Mouse (Mus musculus): ENCODE measurements around the gene Ybx2. TPM values are rescaled to one million over a fixed set of nuclear protein-coding genes. Genes with fewer than 3 reads are reported as not detected.
"Not testable (repeated sequence)": the region's sequence is repeated elsewhere in the genome, so short reads cannot be mapped to it uniquely, and the experiment has no call there.

The Ybx2 gene
- total RNA-seq, 2 experiments from 2014 or later: 14.4 to 21.8 TPM

- intact Hi-C loops (cut with DNase I): loop anchor here (1.0 to 10.0 kb wide), 2 partner anchors 10 to 809 kb away; no protein-coding TSS in a partner anchor
- DNase-seq: peak; percentile 90 to 94
Measured at GRCm38 (mm10) chr11:69913554-69914371, 21.8 kb upstream of the Ybx2 start, which contains the start of gene Gps2. TSS of gene Gps2 (plus strand) at chr11:69913888.

- intact Hi-C loops (cut with DNase I): loop anchor here (10.0 kb wide), 1 partner anchor 810 kb away; no protein-coding TSS in a partner anchor
- DNase-seq: no peak
Measured at GRCm38 (mm10) chr11:69914372-69914764, 21.2 kb upstream of the Ybx2 start.

- intact Hi-C loops (cut with DNase I): loop anchor here (10.0 kb wide), 1 partner anchor 810 kb away; no protein-coding TSS in a partner anchor
- DNase-seq: no peak
Measured at GRCm38 (mm10) chr11:69914917-69915430, 20.6 kb upstream of the Ybx2 start.

DNA sequence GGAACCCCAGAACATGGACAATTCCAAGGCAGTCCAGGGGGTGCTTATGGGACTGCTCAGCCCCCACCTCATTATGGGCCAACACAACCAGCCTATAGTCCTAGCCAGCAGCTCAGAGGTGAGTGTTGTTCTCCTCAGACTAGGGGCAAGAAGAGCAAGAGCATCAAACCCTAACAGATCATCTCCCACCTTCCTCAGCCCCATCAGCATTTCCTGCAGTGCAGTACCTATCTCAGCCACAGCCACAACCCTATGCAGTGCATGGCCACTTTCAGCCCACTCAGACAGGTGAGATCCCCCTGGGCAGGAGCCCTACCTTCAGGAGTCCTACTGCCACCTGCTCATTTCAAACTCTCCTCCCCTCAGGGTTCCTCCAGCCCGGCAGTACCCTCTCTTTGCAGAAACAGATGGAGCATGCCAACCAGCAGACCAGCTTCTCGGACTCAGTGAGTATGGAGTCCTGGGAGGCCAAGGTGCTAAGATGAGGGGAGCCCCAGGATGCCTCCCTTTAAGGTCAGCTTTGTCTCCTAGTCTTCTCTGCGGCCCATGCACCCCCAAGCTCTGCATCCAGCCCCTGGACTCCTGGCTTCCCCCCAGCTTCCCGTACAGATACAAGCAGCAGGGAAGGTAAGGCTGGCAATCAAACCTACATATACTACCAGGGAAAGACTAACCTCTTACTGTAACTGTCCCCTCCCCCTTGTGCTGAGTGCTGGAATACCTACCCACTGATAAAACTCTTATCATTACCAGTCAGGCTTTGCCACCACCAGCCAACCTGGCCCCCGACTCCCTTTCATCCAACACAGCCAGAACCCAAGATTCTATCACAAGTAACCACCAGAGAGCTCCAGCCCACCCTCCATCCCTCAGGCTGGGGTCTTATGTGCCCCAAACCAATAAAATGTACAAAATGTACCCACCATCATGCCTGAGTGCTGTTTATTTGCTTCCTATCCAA is 19.6 kb upstream of the Ybx2 start:
- intact Hi-C loops (cut with DNase I): loop anchor here (10.0 kb wide), 1 partner anchor 811 kb away; no protein-coding TSS in a partner anchor
- DNase-seq: no peak

GRCm38 (mm10) chr11:69916652-69917378 is 18.8 kb upstream of the Ybx2 start:
- not testable (repeated sequence) for DNase-seq

DNA sequence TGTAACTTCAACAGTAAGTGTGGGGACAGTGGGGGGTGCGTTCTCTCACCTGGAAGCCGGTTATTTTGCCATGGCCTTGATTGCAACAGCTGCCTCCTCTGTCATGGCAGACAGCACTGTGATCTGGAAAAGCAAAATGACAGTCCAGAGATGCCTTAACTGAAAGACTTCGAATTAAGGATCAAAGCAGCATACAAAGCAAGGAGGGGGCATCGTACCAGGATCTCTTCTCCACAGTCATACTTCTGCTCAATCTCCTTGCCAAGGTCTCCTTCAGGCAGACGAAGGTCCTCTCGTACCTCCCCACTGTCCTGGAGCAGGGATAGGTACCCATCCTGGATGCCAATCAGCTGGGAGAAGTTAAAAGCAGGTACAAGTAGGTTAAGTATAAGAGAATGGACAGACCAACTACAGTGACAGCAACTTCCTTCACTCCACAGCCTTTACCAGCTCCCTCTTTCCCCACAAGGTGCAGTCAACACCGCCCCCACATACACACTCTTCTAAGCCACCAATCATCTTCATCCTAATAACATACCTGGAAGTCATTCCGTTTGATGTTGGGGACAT is 18.1 kb upstream of the Ybx2 start:
- DNase-seq: no peak
- intact Hi-C loops (cut with DNase I): loop anchor here (10.0 kb wide), 1 partner anchor 813 kb away; no protein-coding TSS in a partner anchor

More at GRCm38 (mm10) chr11:69916652-69917378, 18.8 kb upstream of the Ybx2 start:
- intact Hi-C loops (cut with DNase I): loop anchor here (10.0 kb wide), 1 partner anchor 812 kb away; no protein-coding TSS in a partner anchor

DNA sequence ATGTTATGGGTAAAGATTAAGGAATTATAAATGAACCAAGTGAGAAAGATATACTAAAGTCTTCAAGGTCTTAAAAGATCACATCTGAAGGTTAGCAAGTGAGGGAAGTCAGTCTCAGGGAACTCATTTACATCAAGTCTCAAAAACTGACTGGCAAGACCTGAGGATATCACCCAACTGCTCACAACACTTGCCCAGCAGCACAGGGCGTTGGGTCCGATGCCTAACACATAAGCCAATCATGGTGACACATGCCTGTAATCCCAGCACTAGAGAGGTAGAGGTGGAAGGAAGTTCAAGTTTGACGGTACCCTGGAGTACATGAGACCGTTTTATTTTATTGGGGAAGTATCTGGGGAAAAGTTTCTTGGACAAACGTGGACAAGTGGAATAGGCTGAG is 17.5 kb upstream of the Ybx2 start:
- no peak for DNase-seq
- intact Hi-C loops (cut with DNase I): loop anchor here (10.0 kb wide), 1 partner anchor 813 kb away; no protein-coding TSS in a partner anchor

DNA sequence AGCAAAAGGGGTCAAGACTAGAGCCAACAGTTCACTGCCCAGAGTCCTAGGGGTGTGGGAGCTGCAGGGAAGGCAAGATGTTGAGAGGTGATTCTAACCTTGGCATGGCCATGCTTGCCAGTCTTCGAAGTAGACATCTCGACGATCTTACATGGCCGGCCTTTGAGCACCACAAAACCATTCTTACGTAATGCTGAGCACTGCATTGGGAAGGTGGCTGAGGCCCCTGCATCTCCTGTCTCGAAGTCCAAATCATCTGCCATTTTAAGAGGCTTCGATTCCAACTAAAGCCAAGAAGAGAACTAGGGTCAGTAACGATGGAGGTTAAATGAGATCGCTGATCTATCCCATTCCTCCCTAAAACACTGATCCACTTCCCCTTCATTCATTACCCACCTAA is 16.5 kb upstream of the Ybx2 start:
- no peak for DNase-seq
- intact Hi-C loops (cut with DNase I): loop anchor here (10.0 kb wide), 1 partner anchor 814 kb away; no protein-coding TSS in a partner anchor

DNA sequence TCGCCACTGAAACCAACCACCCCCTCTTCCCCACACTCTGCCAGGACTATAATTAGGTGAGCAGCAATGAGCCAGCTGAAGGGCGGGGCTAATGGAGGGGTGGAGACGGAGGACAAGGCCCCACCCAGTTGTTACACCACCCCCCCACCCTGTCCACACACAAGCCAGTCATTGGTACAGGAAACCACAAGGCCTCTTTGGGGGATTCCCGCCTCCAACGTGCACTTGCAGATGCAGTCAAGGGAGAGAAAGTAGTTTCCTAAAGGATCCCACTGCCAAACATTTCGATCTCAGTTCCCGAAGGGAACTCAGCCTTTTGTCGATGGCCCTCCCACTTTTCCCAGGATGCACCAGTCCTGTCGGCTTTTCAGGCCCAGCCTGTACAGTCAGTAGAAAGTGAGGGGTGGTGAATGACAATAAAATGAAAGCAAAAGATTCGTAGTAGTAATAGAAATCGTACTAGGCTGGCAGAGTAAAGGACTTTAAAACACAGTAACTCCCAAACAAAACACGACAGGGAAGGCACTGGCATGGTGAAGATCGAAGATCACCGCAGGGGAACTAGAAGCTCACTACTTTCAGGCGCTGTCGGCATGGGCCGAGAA is 15.8 kb upstream of the Ybx2 start:
- intact Hi-C loops (cut with DNase I): loop anchor here (2.0 to 10.0 kb wide), 3 partner anchors 39 to 815 kb away; partner anchors contain the start of gene Kctd11
- DNase-seq: peak; percentile 77 to 85

- intact Hi-C loops (cut with DNase I): loop anchor here (2.0 to 5.0 kb wide), 2 partner anchors 40 to 57 kb away; partner anchors contain the start of gene Kctd11
- peak; percentile 21 to 31 for DNase-seq
Measured at GRCm38 (mm10) chr11:69920266-69921031, 15.1 kb upstream of the Ybx2 start.

GRCm38 (mm10) chr11:69921114-69922011 is 14.2 kb upstream of the Ybx2 start, which contains the start of gene Eif5a:
TSS of gene Eif5a (minus strand) at chr11:69921958.
- intact Hi-C loops (cut with DNase I): loop anchor here (2.0 to 5.0 kb wide), 2 partner anchors 41 to 56 kb away; partner anchors contain the start of gene Kctd11
- peak; percentile 100 for DNase-seq

- intact Hi-C loops (cut with DNase I): loop anchor here (5.0 kb wide), 1 partner anchor 55 kb away; no protein-coding TSS in a partner anchor
- no peak for DNase-seq
Measured at GRCm38 (mm10) chr11:69922012-69922756, 13.4 kb upstream of the Ybx2 start.

DNA sequence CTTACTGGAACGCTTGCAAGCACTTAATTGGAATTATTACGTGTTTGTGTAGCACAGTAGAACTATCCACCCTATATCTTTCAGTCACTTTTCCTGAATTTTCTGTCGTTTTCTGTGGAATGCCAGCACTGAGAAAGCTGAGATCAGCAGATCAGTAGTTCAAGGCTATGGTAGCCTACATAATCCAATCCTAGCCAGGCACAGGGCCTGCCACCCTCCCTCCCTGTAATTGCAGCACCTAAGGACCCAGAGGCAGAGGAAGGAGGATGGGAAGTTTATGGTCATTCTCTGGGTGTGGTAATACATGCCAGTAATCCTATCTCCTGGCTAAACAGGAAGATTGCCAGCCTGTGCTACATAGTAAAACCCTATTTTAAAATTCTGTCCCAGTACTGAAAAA is 12.8 kb upstream of the Ybx2 start:
- no peak for DNase-seq
- intact Hi-C loops (cut with DNase I): loop anchor here (5.0 kb wide), 1 partner anchor 55 kb away; no protein-coding TSS in a partner anchor

- intact Hi-C loops (cut with DNase I): no loop called here
- no peak for DNase-seq
Measured at GRCm38 (mm10) chr11:69927501-69927900, 8.1 kb upstream of the Ybx2 start.

DNA sequence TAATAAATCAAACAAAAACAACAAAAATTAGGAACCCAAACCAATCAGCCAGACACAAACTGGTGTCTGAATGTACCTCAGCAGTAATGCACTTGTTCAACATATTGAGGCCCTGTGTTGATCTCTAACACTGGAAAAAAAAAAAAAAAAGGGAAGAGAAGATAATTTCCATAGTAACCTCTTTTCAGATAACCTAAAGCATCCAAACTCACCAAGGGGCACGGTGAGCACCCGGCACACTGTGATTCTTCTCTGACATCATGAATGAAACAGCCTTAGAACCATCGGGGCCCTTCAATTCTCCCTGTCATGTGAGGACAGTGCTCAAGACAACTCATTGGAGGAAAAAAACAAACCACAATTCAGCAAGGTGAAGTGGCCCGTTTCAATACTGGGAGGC is 5.9 kb upstream of the Ybx2 start:
- no peak for DNase-seq
- intact Hi-C loops (cut with DNase I): loop anchor here (10.0 kb wide), 1 partner anchor 285 kb away; the partner anchor contains the start of gene Slc16a11

- not testable (repeated sequence) for DNase-seq
- intact Hi-C loops (cut with DNase I): loop anchor here (10.0 kb wide), 1 partner anchor 285 kb away; the partner anchor contains the start of gene Slc16a11
Measured at GRCm38 (mm10) chr11:69930176-69930575, 5.4 kb upstream of the Ybx2 start.

Measured in heart, postnatal 14 days (tissue).